Mouse (Mus musculus) ES-E14 (cell line): ENCODE measurements at regions not wholly inside any gene's neighbourhood (a gene's known extent, or its start where the extent isn't known, plus 50 kb on each side); places are given as distances from the start of the nearest gene placed in this dataset.

Experiments
- CHD2 ChIP-seq: IDR thresholded peaks from 2 replicates; pipeline ENCODE4 v1.6.1; 2014; ENCODE audit warnings: mild to moderate bottlenecking, low read depth, low read length, inconsistent platforms
- MAFK ChIP-seq: IDR thresholded peaks from 2 replicates; pipeline ENCODE4 v1.6.1; 2014; ENCODE audit warnings: mild to moderate bottlenecking, low read depth, low read length, inconsistent platforms; ENCODE audit not compliant: insufficient read depth
- ZC3H11A ChIP-seq: IDR thresholded peaks from 2 replicates; pipeline ENCODE4 v1.6.1; 2012; ENCODE audit warnings: low read depth, mild to moderate bottlenecking, inconsistent platforms, low read length, borderline replicate concordance
- ZNF384 ChIP-seq: IDR thresholded peaks from 2 replicates; pipeline ENCODE4 v1.6.1; 2012; ENCODE audit warnings: low read depth, low read length, inconsistent platforms

- TF ChIP-seq ZC3H11A (0 out of 2 replicates have a peak, but pooled peaks have one; percentile 58), ZNF384 (no peak), CHD2 (no peak), MAFK (no peak)
These were observed 346.5 kb downstream of the Glrx3 start for GRCm38 (mm10) chr7:137783954-137784353.
